Mouse (Mus musculus): Measurements from ENCODE around the gene Blzf1. TPM values are rescaled to one million over a fixed set of nuclear protein-coding genes. Genes with fewer than 3 reads are reported as not detected.

The Blzf1 gene
- not detected in 2 replicates for polyA plus RNA-seq (2012; ENCODE audit: insufficient read depth, insufficient read length, low replicate concordance, missing spikeins)

DNA sequence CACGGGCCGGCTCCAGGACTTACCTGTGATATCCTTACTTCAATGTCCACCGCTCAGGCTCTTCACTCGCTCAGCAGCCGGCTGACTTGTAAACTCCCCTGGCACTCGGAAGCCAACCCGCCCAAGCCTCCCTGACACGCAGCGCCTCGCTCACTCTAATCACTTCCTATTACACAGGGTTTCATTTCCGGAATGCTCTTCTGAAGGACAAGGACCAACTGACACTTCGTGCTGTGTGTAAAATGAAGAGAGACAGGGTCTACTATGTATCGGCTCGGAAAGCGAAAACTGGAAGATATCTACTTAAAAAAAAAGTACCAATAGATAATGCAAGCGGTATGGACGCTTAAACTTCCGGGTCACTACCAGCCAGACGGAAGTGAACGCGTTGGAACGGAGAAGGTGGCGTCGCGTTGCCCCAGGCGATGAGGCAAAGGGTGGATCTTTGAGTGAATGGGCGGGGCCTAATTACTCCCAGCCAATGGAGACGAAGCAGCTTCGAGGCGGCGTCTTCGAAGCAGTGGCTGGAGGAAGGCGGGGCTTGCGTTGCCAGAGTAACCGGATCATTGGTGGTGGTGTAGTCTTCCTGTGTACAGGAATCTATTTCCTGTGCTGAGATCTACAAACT lies at the start of gene Blzf1:
Blzf1 (minus strand) TSS at position 366 of the 628 bp plus-strand sequence.
- no peak for TF ChIP-seq CTCF (IDR thresholded peaks at IDR 0.05; ENCODE audit: insufficient read depth, low read depth, low read length)
- TF ChIP-seq POLR2A (IDR thresholded peaks at IDR 0.05; ENCODE audit: insufficient read depth, low read depth, low read length), result no peak
- H3K4me3 ChIP-seq (ENCODE audit: insufficient read depth, low read depth, low read length), result peak within 1 kb of the TSS; percentile 85
- WGBS, result under 1% methylated on average over 35 of the region's 35 CpGs
- peaks cover 5% of the 10 kb centered on the region; the same call in 1 of the 2 replicates for H3K4me1 ChIP-seq (ENCODE audit: control insufficient read depth, insufficient read depth, low read length)
- H3K27ac ChIP-seq (ENCODE audit: insufficient read depth, low read depth, low read length), result peak within 1 kb of the TSS; percentile 56; the same call in 1 of the 2 replicates

DNA sequence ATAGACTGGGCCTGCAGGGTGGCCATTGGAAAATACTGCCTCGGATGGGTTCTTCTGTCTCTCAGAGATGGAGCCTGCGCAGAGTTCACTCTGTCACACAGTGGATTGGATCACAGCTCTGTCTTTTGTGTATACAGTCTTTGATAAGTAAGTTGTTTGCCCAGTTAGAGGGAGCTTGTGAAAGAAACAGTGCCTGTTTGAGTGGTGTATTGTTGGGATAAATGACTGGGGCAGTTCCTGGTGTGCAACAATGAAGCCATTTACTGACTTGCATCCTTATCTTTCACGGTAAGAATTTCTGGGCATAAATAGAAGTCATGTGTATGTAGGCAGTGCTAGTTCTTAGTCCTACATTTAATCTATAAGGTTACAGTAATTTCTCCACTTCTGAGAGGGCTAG lies 46.2 kb upstream of the Blzf1 start:
- TF ChIP-seq POLR2A (IDR thresholded peaks at IDR 0.05; ENCODE audit: insufficient read depth, low read depth, low read length) (no peak), CTCF (IDR thresholded peaks at IDR 0.05; ENCODE audit: insufficient read depth, low read depth, low read length) (no peak)
- Histone ChIP-seq H3K4me3 (ENCODE audit: insufficient read depth, low read depth, low read length) (no peak overlapping the region), H3K27ac (ENCODE audit: insufficient read depth, low read depth, low read length) (no peak overlapping the region), H3K4me1 (ENCODE audit: control insufficient read depth, insufficient read depth, low read length) (no peaks in the 10 kb centered on the region)
- WGBS, result 42% methylated on average over 3 of the region's 3 CpGs

DNA sequence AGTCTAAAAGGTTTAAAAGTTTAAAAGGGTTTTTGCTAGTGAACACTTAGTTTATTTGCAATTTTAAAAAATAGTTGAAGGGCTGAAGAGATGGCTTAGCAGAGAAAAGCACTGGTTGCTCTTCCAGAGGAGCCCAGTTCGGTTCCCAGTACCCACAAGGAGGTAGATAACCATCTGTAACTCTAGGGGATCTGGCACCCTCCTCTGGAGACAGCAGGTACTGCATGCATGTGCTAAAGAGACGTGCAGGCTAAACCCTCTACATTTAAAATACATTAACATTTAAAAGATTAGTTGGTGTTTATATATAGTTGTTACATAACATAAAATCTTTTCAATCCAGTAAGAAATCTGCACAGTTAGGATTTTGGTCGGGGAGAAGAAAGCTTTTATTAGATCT lies 34.9 kb upstream of the Blzf1 start:
- Histone ChIP-seq H3K4me3 (ENCODE audit: insufficient read depth, low read depth, low read length) (no peak overlapping the region), H3K27ac (ENCODE audit: insufficient read depth, low read depth, low read length) (no peak overlapping the region), H3K4me1 (ENCODE audit: control insufficient read depth, insufficient read depth, low read length) (no peaks in the 10 kb centered on the region)
- 88% methylated on average over 3 of the region's 3 CpGs for WGBS
- TF ChIP-seq POLR2A (IDR thresholded peaks at IDR 0.05; ENCODE audit: insufficient read depth, low read depth, low read length) (no peak), CTCF (IDR thresholded peaks at IDR 0.05; ENCODE audit: insufficient read depth, low read depth, low read length) (no peak)

GRCm38 (mm10) chr1:164335846-164336245 lies 28.6 kb upstream of the Blzf1 start:
- Histone ChIP-seq H3K4me1 (ENCODE audit: control insufficient read depth, insufficient read depth, low read length) (no peaks in the 10 kb centered on the region), H3K4me3 (ENCODE audit: insufficient read depth, low read depth, low read length) (no peak overlapping the region), H3K27ac (ENCODE audit: insufficient read depth, low read depth, low read length) (no peak overlapping the region)
- WGBS, result 95% methylated on average over 4 of the region's 4 CpGs
- TF ChIP-seq CTCF (IDR thresholded peaks at IDR 0.05; ENCODE audit: insufficient read depth, low read depth, low read length), result no peak
- TF ChIP-seq POLR2A (IDR thresholded peaks at IDR 0.05; ENCODE audit: insufficient read depth, low read depth, low read length), result no peak

DNA sequence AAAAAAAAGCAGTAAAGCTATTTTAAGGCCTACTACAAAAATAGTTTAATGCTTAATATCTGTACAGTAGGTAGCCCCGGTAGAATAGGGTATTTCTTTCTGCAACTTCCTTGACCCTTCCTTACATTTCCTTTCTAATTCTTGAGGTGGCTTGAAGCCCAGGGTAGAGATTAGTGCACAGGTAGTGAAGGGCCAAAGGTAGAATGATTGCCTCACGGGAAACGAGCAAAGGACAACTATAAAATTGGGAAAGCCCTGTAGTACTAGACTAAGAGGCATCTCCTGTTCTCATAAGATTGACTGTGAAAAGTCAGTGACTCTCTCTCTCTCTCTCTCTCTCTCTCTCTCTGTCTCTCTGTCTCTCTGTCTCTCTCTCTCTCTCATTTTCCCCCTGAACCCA lies 28.1 kb upstream of the Blzf1 start:
- H3K4me3 ChIP-seq (ENCODE audit: insufficient read depth, low read depth, low read length), result no peak overlapping the region
- WGBS, result 91% methylated on average over 3 of the region's 3 CpGs
- TF ChIP-seq CTCF (IDR thresholded peaks at IDR 0.05; ENCODE audit: insufficient read depth, low read depth, low read length) (no peak), POLR2A (IDR thresholded peaks at IDR 0.05; ENCODE audit: insufficient read depth, low read depth, low read length) (no peak)
- no peaks in the 10 kb centered on the region for H3K4me1 ChIP-seq (ENCODE audit: control insufficient read depth, insufficient read depth, low read length)
- H3K27ac ChIP-seq (ENCODE audit: insufficient read depth, low read depth, low read length), result no peak overlapping the region

- no peak for TF ChIP-seq POLR2A (IDR thresholded peaks at IDR 0.05; ENCODE audit: insufficient read depth, low read depth, low read length)
- TF ChIP-seq CTCF (IDR thresholded peaks at IDR 0.05; ENCODE audit: insufficient read depth, low read depth, low read length), result no peak
- H3K4me3 ChIP-seq (ENCODE audit: insufficient read depth, low read depth, low read length), result no peak overlapping the region
- H3K27ac ChIP-seq (ENCODE audit: insufficient read depth, low read depth, low read length), result no peak overlapping the region
- H3K4me1 ChIP-seq (ENCODE audit: control insufficient read depth, insufficient read depth, low read length), result peaks cover 4% of the 10 kb centered on the region; the same call in 1 of the 2 replicates
- 92% methylated on average over 11 of the region's 11 CpGs for WGBS
Measured at GRCm38 (mm10) chr1:164332559-164332958, 25.3 kb upstream of the Blzf1 start.

DNA sequence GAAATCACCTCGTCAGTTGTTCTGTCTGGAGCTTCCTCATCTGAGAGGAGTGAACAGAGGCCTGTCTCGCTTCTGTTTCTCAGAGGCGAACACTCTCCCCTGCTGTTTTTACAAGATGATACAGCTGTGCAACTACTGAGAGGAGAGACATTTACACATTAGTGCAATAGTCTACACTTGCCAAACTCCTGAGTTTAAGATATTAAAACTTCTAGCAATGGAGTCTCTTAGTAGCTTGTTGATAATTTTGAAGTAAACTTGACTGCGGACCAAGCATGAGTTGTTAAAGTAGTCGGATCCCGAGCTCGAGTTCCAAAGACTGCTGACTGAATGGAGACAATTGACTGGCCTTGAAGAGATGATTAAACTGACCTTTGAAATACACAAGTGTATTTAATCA lies 20.5 kb upstream of the Blzf1 start:
- Histone ChIP-seq H3K27ac (ENCODE audit: insufficient read depth, low read depth, low read length) (0 out of 2 replicates have a peak overlapping the region, but pooled peaks have one; percentile 12), H3K4me1 (ENCODE audit: control insufficient read depth, insufficient read depth, low read length) (peaks cover 6% of the 10 kb centered on the region), H3K4me3 (ENCODE audit: insufficient read depth, low read depth, low read length) (no peak overlapping the region)
- TF ChIP-seq CTCF (IDR thresholded peaks at IDR 0.05; ENCODE audit: insufficient read depth, low read depth, low read length), result no peak
- no peak for TF ChIP-seq POLR2A (IDR thresholded peaks at IDR 0.05; ENCODE audit: insufficient read depth, low read depth, low read length)
- WGBS, result 49% methylated on average over 7 of the region's 7 CpGs

GRCm38 (mm10) chr1:164326600-164327155 lies 19.4 kb upstream of the Blzf1 start:
- Histone ChIP-seq H3K4me3 (ENCODE audit: insufficient read depth, low read depth, low read length) (no peak overlapping the region), H3K27ac (ENCODE audit: insufficient read depth, low read depth, low read length) (peak overlapping the region; percentile 71), H3K4me1 (ENCODE audit: control insufficient read depth, insufficient read depth, low read length) (peaks cover 6% of the 10 kb centered on the region)
- TF ChIP-seq CTCF (IDR thresholded peaks at IDR 0.05; ENCODE audit: insufficient read depth, low read depth, low read length) (no peak), POLR2A (IDR thresholded peaks at IDR 0.05; ENCODE audit: insufficient read depth, low read depth, low read length) (no peak)
- 12% methylated on average over 6 of the region's 6 CpGs for WGBS

DNA sequence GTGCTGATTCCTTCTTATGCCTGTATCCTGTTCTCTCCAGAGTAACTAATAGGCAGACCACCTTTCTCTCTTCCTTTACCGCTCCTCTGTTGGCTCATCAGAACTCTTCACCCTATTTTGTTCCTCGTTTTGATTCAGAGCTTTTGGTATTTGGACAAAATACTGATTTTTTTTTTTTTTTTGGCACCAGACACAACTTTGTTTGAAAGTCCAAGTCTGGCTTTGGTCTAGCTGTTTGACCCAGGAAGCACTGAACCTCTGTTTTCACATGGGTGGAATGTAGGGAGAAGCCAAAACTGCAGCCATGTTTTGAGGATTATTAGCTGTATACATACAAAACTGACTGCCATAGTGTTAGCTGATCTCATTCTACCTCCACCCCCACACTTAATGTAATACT lies 17.6 kb upstream of the Blzf1 start:
- Histone ChIP-seq H3K4me3 (ENCODE audit: insufficient read depth, low read depth, low read length) (no peak overlapping the region), H3K4me1 (ENCODE audit: control insufficient read depth, insufficient read depth, low read length) (peaks cover 9% of the 10 kb centered on the region), H3K27ac (ENCODE audit: insufficient read depth, low read depth, low read length) (no peak overlapping the region)
- WGBS, result 71% methylated on average over 2 of the region's 2 CpGs
- TF ChIP-seq CTCF (IDR thresholded peaks at IDR 0.05; ENCODE audit: insufficient read depth, low read depth, low read length) (no peak), POLR2A (IDR thresholded peaks at IDR 0.05; ENCODE audit: insufficient read depth, low read depth, low read length) (no peak)
